Mouse (Mus musculus) neural tube, embryonic 13.5 days (tissue): Measurements from ENCODE around the gene Col25a1. TPM values are rescaled to one million over a fixed set of nuclear protein-coding genes. Genes with fewer than 3 reads are reported as not detected.

Experiments used
- ATAC-seq: fragments of 200-750 bp; cut with Nextera tagmentation; 2 replicates; pipeline ENCODE4 v1.8.0; 2017; ENCODE audit warnings: low read depth, mild to moderate bottlenecking, moderate TSS enrichment, moderate library complexity
- H3K27ac ChIP-seq: fragments of 300-500 bp; sonication (generic); replicated peaks from 2 replicates; pipeline ENCODE4 v1.5.1; 2015; ENCODE audit warnings: moderate library complexity, mild to moderate bottlenecking, inconsistent platforms
- H3K27me3 ChIP-seq: fragments of 300-500 bp; sonication (generic); 2 replicates; pipeline ENCODE4 v1.6.1; 2015; ENCODE audit warnings: mild to moderate bottlenecking, inconsistent platforms
- H3K36me3 ChIP-seq: fragments of 300-500 bp; sonication (generic); 2 replicates; pipeline ENCODE4 v1.6.1; 2015; ENCODE audit warnings: mild to moderate bottlenecking, inconsistent platforms
- H3K4me1 ChIP-seq: fragments of 300-500 bp; sonication (generic); replicated peaks from 2 replicates; pipeline ENCODE4 v1.6.1; 2015; ENCODE audit warnings: inconsistent platforms
- H3K4me2 ChIP-seq: fragments of 300-500 bp; sonication (generic); 2 replicates; pipeline ENCODE4 v1.6.1; 2015; ENCODE audit warnings: inconsistent platforms, mild to moderate bottlenecking, moderate library complexity
- H3K4me3 ChIP-seq: fragments of 300-500 bp; sonication (generic); 2 replicates; pipeline ENCODE4 v1.5.1; 2015; ENCODE audit warnings: mild to moderate bottlenecking, inconsistent platforms
- H3K9ac ChIP-seq: fragments of 300-500 bp; sonication (generic); 2 replicates; pipeline ENCODE4 v1.6.1; 2015; ENCODE audit warnings: moderate library complexity, mild to moderate bottlenecking, inconsistent platforms
- H3K9me3 ChIP-seq: fragments of 300-500 bp; sonication (generic); 2 replicates; pipeline ENCODE4 v1.6.1; 2016; ENCODE audit warnings: inconsistent platforms
- WGBS: fragments of 180-500 bp; shearing (Covaris S2); methylation state at CpG from one replicate; pipeline ENCODE4 v1.1.7; 2015; 5-methylcytosine and 5-hydroxymethylcytosine counted together
- polyA plus RNA-seq: library from polyadenylated mRNA; unstranded; fragments of >200 nt; fragmentation: Nextera tagmentation; extraction: Ambion mirVana; gene quantifications from 2 replicates; pipeline ENCODE4 v1.2.1, GENCODE M21; 2015

The Col25a1 gene
- polyA plus RNA-seq, 1 experiment from 2014 or later, result 3.1 TPM

GRCm38 (mm10) chr3:130628358-130628757 lies 497.1 kb downstream of the Col25a1 start:
- Histone ChIP-seq H3K36me3 (no peaks in the 10 kb centered on the region), H3K9me3 (peaks cover 4% of the 10 kb centered on the region; the same call in 1 of the 2 replicates), H3K4me1 (no peaks in the 10 kb centered on the region), H3K27ac (no peak overlapping the region), H3K9ac (no peak overlapping the region), H3K27me3 (no peaks in the 10 kb centered on the region), H3K4me2 (no peak overlapping the region), H3K4me3 (no peak overlapping the region)
- ATAC-seq, result no peak
- WGBS, result 93% methylated on average over 5 of the region's 5 CpGs

- H3K4me2 ChIP-seq, result no peak overlapping the region
- WGBS, result 74% methylated on average over 5 of the region's 5 CpGs
- H3K36me3 ChIP-seq, result no peaks in the 10 kb centered on the region
- no peaks in the 10 kb centered on the region for H3K27me3 ChIP-seq
- no peaks in the 10 kb centered on the region for H3K4me1 ChIP-seq
- H3K27ac ChIP-seq, result no peak overlapping the region
- no peak overlapping the region for H3K9ac ChIP-seq
- no peak overlapping the region for H3K4me3 ChIP-seq
- ATAC-seq, result no peak
- H3K9me3 ChIP-seq, result no peaks in the 10 kb centered on the region
Observed at GRCm38 (mm10) chr3:130633859-130634258, 502.6 kb downstream of the Col25a1 start.

DNA sequence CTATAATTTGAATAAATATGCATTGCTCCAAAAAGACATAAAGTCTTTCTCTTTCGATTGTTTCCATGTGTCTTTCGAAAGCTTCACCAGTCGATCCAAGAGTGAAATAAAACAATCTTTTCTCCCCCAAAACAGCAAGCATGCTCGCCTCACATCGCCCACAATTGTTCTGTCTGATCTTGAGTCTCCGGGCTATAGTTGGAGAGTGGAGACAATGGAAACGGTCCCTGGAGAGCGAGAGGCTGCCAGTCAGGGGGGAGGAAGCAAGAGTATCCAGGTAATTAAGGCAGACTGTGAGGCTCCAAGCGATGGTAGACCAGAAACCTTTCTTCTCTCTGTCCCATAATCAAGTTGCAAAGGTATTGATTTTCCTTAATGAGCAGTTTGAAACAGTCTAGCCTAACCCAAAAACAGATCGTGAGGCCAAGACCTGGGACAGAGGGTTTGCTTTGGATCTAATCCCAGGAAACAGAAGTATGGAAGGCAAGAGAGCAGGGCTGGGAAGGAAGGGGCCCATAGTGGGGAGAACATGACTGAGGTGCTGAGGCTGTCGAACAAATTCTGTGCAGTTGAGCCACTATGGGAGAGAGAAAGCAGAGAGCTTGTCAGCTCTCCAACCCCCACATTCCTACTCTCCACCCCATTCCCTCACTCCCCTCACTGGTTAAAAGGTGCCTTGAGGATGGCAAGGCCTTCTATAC lies 515.0 kb downstream of the Col25a1 start:
- WGBS, result 76% methylated on average over 11 of the region's 11 CpGs
- Histone ChIP-seq H3K4me1 (no peaks in the 10 kb centered on the region), H3K27me3 (no peaks in the 10 kb centered on the region), H3K4me2 (no peak overlapping the region), H3K9ac (no peak overlapping the region), H3K36me3 (no peaks in the 10 kb centered on the region), H3K4me3 (no peak overlapping the region), H3K27ac (no peak overlapping the region), H3K9me3 (no peaks in the 10 kb centered on the region)
- ATAC-seq, result no peak

Other genes with a start within 250 kb of the Col25a1 start
- 36.9 and 37.8 TPM in 2 replicates for gene Casp6, start 230.1 kb upstream of the Col25a1 start, polyA plus RNA-seq
- 4.3 and 7.4 TPM in 2 replicates for gene Mcub, start 161.3 kb upstream of the Col25a1 start, polyA plus RNA-seq
- 31.4 and 34.1 TPM in 2 replicates for gene Sec24b, start 69.9 kb upstream of the Col25a1 start, polyA plus RNA-seq